Mouse (Mus musculus): ENCODE measurements at regions not wholly inside any gene's neighbourhood (a gene's known extent, or its start where the extent isn't known, plus 50 kb on each side); places are given as distances from the start of the nearest gene placed in this dataset.
"Not testable (repeated sequence)": the region's sequence is repeated elsewhere in the genome, so short reads cannot be mapped to it uniquely, and the experiment has no call there.

GRCm38 (mm10) chr14:53757095-53757494 is 496.8 kb downstream of the Dad1 start:
- TF ChIP-seq CTCF (IDR thresholded peaks at IDR 0.05; ENCODE audit: low read depth, low read length); EP300 (IDR thresholded peaks at IDR 0.05; ENCODE audit: insufficient read depth, low read depth, low read length); POLR2A (IDR thresholded peaks at IDR 0.05; ENCODE audit: insufficient read depth, low read length): not testable (repeated sequence)
